Mouse (Mus musculus): Measurements from ENCODE around the gene Gm49380.
A peak's percentile ranks its signal among the peaks of the same experiment; 100 is the strongest.

Gene Gm49380

DNA sequence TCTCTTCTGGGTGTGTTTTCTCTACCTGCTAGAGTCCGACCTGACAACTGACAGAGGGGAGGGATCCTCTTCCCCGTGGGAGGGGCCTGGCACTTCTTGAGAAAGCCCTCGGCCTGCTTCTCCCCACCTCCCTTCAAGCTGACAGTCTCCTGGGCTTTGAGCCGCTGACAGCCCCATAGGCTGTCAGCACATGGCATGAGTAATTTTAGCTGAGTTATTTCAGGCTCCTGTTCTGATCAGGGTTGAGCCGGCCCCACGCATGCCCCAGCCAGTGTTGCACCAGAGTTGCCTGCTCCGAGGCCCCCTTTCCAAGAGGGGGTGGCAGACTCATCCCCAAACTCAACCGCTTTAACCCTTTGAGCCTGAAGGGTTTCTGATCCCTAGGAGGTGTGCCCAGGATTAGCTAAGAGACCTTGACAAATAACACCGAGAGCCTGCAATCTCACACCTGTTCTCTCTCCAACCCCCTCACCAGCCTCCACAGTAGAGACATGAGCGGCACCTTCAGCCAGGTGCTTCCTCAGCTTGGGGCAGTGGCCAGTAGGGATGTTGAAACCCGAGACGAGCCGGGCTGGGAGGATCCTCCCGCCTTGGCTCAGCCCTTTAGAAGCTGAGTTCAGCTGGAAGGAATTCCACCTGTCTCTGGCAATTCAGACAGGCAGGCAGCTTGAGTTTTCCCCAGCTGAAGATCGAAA lies 25.4 kb downstream of the Gm49380 start:
- no peak for DNase-seq

DNA sequence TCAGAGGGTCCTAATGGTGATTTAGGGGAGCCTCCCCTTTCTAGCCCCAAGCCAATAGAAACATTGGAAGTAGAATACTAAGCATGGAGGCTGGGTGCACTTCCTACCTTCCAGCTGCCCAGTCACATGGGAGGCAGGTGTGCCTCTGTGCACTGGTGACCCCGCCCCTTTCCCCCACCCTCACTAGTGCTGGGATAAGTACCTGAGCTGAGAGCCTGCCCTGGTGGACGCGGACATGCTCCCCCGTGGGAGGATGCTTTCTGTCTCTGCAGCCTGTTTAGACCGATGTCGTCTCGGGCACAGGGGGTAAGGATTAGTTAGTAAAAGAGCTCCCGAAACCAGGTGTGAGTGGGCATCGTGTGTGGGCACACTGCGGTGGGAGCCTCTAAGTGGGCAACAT lies 26.3 kb downstream of the Gm49380 start:
- no peak for DNase-seq

DNA sequence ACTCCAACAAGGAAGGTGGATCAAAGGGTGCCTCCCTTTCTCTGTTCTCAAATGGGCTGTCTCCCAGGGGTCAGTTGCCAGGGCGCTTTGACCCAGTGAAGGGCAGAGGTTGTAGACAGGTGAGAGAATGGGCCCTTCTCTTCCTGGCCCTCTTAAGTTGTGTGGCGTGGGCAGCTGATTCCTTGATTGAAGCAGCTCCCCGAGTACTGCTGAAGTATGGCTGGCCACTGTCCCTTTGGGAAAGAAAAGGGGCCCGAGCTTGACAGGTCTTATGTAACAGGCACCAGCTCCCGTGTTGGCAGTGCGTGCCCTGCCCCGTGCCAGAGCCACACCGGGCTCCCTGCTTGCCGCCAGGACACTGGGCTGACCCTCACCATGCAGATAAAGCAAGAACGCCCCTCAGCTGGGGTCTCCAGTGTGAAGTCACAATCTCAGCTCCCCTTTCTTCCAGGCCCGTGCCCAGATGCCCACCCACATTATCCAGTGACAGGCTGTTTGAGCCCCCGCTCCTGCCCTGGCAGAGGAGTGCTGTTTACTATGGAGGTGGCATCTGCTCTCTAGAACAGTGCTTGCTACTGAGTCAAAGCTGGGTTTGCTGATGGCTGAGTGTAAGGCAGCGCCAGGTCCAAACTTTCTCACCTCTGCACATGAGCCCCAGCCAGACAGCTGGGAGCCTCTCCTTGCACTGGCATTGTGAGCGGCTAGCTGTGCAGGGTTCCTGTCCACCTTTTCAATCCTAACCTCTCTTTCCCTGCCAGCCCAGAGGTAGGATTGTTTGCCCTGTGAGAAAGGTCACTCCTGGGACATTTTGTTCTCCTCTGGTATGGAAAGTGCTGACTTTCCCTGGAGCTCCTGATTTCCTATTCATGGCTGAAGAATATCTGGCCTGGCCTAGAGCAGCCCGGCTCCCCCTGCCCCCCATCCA lies 27.3 kb downstream of the Gm49380 start:
- no peak for DNase-seq

DNA sequence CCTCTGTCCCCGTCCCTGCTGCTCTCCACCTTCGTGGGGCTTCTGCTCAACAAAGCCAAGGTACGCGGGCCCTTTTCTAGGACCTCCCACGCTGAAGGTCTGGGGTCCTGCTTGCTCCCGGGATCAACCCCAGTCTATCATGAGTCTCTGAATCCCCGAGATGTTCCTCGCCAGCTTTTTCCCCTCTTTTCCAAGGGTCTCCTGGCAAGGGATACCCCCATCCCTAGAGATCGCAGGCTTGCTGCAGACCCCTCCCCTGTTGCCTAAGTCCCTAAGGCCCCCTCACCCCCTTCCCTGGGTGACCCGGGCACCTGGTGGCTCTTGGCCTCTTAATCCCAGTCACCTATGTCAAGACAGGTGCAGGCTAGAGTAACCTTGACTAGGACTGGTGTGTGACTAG lies 28.0 kb downstream of the Gm49380 start:
- DNase-seq: no peak

DNA sequence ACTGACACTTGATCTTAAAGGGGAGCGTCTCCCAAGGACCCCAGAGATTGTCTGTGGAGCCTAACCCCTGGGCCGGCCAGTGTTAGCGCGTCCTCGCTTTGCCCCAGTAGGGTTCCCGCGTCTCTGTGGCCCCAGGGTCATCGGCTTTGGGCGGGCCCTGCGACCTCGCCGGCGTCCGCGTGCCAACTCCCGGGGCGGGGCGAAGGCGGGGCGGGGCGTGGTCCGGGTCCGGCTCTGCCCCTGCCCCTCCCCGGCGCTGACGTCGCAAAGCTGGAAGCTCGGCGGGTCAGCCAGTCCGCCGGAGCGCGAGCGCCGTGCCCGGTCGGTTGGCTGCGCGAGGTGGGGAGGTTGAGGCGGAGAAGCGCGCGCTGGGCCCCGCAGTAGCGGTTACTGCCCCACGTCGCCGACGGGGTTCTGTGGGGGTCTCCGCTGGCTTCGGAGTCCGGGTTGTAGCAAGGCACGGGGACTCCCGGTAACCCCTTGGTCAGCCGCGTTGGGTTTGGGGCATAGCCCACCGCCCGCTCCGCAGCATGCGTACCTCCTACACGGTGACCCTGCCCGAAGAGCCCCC lies 28.6 kb downstream of the Gm49380 start:
- DNase-seq: peak; percentile 98

DNA sequence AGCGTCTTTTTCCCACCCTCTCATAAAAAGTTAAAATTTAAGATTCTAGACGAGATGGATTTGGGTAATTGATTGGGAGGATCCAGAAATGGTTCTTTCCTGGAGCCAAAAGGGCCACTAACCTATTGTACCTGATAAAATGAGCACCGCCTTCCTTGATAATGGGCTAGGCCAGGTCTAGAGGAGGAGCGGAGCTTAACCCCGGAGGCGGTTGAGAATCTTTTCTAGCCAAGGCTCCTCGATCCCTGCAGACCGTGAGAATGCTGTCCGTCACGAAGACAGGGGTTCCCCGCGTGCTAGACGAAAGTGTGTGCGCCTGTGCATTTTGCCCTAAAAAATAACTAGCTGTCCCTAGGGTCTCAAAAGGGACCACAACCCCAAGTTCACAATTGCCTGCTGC lies 29.1 kb downstream of the Gm49380 start:
- no peak for DNase-seq

DNA sequence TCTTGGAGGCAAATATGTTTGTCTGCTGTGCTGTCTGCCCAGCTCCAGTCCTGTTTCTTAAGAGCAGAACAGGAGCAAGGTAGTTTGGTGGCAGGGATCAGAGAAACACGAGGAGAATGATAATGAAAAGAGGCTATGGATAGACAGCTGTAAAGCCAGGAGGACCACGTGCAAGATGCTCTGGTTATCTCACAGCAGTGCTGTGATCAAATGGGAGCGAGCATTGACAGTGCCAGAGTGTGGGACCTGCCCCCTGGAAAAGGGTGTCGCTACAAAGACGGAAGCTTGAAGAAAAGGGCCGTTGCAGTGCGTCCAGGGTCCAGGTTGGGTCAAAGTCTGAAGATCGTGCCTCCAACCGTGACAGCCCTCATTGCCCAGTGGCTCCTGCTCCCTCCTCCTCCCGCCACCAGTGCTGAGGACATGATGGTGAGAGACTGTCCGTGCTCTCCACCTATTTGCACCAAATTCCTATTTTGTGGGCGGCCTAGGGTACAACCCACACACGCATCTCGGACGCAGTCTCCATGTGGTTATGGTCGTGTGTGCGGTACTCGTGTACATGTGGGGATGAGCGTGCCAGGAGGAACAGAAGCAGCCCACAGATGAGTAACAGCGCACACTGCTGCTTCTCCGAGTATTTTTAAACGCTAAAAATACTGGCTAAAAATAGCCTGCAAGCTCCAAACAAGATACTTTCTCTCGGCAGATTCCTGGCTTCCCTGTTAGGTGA lies 29.7 kb downstream of the Gm49380 start:
- no peak for DNase-seq

DNA sequence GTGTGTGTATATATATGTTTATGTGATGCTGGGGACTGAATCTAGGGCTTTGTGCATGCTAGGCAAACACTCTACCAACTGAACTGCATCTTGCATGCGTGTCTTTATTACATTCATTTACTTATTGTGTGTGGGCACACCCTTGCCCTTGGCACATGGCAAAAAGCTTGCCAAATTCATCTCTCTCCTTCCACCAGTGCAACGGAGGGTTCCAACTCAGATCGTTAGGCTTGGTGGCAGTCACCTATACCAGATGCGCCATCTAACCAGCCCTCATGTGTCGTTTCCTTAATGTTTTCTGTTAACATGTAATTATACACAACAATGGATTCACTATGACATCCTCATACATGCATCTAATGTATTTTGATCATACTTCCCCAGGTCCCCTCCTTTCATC lies 31.0 kb downstream of the Gm49380 start:
- no peak for DNase-seq

DNA sequence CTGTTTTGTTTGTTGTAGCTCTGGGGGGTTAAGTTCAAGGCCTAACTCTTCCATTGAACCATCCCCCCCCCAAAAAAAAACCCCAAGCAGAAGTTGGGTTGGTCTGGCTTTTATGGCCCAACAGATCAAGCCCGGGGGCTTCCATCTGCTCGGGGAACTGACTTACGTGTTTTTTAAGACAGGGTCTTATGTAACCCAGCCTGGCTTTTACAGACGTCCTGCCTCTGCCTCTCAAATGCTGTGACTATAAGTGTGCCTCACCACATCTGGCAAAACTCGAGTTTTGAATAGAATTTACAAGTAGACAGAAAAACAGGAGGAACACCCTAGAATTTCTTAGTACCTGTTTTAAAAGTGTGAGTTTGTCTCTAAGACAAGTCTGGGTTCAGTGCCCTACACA lies 31.7 kb downstream of the Gm49380 start:
- DNase-seq: no peak

DNA sequence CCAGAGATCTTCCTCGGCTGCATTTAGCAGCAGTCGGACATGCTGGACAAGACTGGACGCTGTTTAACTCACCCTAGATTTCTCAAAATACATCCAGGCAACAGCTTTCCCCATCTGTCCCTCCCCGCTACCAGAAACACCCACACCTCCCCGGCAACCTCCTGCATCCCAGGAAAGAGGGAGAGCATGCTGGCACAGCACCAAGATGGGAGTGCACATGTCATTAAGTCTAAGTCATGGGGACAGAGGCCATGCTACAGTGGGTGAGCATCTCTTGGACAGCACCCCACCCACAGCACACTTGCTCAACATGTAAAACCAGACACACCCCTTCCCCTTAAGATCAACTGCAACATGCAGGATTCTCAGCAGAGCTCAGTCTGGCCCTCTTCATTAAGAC lies 32.3 kb downstream of the Gm49380 start:
- DNase-seq: no peak

DNA sequence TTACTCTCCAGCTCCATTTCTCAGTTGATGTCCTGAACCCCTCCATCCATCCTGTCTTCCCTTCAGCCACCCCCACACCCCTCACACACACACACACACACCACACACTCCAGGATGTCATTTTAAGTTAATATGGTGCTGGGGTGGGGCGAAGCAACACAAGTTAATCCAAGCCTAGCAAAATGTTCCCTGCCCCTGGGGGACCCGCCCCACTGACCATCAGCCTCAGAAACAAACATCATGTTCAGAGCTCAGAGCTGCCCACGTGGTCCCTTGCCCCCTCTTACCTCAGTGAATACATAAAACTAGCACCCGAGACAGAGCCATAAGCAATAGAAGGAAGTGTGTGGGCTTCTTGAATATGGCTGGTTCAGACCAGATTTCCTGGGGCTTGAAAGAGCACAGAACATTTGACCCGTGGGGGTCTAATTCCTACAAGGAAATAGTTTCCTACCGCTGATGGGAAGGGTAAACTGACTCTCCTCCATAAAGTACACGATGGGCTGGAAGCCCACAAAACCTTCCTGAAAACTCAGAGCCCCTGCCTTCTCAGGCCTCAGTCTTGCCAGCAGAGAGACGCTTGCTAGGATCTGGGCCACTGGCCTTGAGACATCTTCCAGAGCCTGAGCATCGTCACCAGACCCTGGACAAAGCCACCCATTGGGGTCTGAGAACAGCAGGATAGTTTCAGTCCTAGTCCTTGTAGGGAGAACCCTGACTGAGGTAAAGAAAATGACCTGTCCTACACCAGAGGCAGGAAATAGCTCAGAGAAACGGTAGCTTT lies 33.1 kb downstream of the Gm49380 start:
- DNase-seq: no peak

DNA sequence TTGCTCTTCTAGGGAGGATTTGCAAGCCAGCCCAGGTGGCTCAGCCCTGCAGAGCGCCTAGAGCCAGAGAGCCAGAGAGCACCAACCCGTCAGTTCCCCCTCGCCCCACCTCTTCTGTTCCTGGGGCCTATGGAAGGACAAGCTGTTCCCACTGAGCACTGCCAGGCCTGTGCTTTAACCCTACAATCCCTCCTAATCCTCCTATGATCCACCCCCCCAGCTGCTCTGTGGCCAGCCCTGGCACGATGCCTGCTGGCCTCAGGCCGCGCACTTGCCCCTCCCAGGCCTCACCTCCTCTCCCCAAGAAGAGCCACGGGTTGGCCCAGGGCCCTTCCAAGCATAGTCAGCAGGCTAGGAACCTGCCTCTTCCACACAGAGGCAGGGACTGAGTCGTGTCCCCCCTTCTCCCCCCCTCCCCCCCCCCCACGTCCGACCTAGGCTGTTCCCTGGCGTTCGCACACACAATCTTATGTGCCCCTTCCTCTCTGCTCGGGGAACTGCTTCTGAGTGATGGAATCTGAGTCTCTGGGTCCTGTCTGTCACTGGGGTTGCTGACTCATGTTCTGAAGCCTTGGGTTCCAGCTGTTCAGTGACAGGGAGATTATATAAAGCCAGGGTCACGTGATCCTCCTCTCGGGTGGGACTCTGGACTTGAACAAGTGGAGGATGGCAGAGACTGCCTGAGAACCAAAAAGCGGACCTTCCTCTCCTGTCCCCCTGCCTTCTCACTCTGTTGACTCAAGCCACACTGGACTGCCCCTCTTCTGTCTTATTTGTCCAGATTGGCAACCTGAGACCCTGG lies 34.1 kb downstream of the Gm49380 start:
- peak; percentile 83 for DNase-seq

DNA sequence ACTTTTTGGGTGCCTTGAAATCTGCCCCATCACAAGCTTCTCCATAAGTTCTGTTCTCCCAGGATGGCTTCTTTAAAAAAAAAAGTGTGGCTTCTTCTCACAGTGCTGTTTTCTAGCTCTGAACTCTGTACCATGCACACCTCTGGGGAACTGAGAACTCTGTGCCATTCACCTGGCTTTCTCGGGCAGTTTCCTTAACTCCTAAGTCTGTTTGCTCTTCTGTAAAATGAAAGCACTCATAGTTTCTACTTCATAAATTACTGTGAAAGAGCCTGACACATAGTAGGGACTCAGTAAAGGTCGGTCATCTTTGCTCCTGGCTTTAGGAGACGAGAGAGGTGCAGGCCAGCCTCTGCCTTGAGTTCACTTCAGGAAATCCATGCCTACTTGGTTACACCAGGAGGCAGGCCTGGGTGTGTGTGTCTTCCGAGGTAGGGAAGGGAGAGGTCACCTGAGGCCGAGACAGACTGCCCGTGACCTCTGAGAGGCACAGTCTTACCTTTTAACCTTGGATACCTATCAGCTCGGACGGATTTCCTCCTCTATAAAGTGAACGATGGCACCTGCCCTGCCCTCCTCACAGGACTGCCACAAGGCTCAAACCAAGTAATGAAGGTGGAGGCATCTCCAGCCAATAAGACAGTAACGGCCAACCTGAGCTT lies 35.0 kb downstream of the Gm49380 start:
- no peak for DNase-seq

DNA sequence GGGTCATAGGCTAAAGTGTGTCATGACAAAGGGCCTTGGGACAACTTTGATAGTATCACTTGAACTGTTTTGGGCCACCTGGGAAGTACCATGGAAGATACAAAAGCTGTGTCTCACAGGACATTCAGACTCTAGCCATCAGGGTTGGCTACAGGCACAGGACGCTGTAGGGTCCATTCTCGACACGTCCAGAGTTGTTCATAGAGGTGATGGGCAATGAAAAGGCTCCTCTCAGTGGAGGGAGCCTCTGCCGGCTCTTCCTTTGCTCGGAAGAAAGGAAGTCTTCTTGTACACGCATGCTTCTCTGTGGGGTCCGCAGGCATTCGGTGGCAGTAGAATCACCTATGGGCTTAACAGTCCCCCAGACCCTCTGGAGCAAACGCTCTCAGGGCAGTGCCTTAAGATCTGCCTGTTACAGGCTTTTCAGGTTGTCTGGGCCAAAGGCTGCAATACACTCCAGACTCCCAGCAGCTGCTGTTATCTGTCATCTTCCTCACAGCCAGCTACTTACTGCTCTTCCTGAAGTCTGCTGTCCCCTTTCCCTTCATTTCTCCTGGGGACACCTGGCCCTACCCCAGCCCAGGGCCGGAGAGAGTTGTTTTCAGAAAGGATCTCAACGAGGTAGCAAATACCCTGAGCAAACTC lies 35.9 kb downstream of the Gm49380 start:
- DNase-seq: no peak

DNA sequence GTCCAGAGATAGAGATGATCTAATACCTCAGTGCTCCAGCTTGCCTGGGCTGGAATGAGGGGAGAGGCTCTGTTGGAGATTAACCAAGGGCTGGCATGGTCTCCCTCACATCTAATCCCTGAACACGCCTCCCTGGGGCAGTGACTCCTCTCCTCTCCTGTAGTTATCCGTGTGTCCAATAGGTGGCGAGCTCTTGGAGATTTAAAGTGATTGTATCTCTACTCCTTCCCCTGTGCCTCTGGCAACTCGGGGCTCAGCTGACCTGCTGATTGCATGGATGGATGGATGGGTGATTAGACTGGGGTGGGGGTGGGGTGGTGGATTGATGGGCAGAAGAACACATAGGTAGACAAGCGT lies 36.6 kb downstream of the Gm49380 start:
- peak; percentile 71 for DNase-seq

DNA sequence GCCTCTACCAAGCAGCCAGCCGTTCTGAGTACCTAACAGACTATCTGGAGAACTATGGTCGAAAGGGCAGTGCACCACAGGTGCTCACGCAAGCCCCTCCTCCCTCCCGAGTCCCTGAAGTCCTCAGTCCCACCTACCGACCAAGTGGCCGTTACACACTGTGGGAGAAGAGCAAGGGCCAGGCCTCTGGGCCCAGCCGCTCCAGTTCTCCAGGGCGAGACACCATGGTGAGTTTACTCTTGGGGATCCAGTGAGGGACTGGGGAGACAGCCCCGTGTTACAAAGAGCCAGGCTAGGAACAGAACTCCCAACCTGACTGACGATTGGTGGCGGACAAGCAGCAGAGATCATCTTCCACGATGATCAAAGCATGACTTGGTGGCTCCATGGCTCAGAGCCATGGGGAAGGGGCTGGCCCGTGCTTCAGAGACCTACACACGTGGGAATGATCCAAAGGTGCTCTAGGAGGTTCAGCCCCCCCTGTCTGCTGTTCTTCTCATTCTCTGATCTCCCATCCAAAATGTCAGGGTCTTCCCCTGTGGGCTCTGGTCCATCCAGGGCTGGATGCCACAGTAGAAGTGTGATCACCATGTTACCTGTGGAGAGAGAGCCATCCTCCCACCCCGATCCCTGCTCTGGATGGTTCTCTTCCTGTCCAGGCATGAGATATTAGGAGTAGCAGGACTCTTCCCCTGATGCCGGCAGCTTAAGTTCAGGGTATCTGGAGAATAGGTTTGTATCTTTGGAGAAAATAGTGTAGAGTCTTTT lies 37.1 kb downstream of the Gm49380 start:
- DNase-seq: no peak

DNA sequence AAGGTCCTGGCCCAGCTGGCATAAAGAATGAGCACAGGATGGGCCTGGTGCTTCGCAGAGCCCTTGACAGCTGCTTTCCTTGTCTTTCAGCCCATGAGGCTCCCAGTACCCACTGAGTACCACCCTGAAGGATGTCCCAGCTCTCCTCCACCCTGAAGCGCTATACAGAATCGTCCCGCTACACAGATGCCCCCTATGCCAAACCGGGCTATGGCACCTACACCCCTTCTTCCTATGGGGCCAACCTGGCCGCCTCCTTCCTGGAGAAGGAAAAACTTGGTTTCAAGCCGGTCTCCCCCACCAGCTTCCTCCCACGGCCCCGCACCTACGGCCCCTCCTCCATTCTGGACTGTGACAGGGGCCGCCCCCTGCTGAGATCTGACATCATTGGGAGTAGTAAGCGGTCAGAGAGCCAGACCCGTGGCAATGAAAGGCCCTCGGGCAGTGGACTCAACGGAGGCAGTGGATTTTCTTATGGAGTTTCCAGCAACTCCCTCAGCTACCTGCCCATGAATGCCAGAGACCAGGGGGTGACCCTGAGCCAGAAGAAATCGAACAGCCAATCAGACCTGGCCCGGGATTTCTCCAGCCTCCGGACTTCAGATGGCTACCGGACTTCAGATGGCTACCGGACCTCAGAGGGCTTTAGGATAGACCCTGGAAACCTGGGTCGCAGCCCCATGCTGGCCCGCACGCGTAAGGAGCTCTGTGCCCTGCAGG lies 37.9 kb downstream of the Gm49380 start:
- no peak for DNase-seq

DNA sequence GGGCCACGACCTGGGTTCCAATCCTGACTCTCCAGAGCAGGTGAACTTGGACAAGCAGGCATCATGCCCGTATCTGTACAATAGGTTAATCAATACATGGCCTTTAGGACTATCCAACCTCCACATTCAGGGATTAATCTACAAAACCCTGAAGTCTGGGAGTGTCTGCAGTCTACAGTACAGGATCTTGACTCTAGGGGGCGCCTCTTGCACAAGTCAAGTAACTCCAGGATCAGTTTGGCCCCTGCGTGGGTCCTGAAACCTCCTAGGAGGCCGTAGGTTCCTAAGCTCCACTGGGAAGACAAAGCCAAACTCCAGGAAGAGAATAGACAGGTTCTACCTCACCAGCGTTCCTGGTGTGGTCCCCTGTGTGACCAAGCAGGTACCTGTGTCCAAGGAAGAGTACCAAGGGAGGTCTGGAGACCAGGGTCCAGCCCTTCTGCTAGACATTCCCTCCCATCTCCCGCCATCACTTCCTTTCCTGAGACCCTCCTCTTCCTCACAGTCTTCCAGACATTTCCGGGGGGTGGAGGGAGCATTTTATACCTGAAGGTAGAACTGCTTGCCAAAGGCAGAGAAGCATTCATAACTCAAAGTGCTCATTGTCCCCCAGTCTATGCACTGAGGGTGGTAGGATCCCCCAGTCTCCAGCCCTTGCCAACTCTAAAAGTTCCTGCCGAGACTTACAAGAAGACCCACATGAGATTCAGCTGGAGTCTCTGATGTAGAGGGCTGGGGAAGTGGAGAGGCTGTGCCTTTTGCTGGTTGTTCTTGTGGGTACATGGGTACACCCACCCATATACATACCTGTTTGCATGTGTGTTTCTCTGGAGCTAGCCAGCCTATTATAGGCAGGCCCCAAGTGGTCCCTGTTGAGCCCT lies 38.7 kb downstream of the Gm49380 start:
- peak; percentile 53 for DNase-seq
